28 mouse cellular contexts compared by ENCODE assay signal in genomic region chr11:93661657-93662056, GRCm38 (mm10).
"Had no signal": no experiment of that assay in that cellular context is flagged by ENCODE, and none has a peak within 500 bp of the region (broad histone marks: within the 10 kb centered on the region; RNA-seq: fewer than 3 reads in every experiment).

No protein-coding gene starts in this region.

- H3K27me3 ChIP-seq: heart, embryonic 12.5 days; hindbrain, embryonic 12.5 days; intestine, embryonic 15.5 days; kidney, embryonic 15.5 days; limb, embryonic 12.5 days; liver, embryonic 13.5 days; liver, embryonic 15.5 days had no signal

- ATAC-seq: hindbrain, embryonic 16.5 days; inflammation-experienced regulatory T-cells, adult 6 months; intestine, embryonic 15.5 days; intestine, postnatal 0 days had no signal

- H3K4me3 ChIP-seq: gastrocnemius, adult 2 months; heart, adult 2 months; heart, embryonic 12.5 days; hindbrain, embryonic 10.5 days; hindbrain, embryonic 12.5 days; intestine, embryonic 15.5 days; kidney, embryonic 15.5 days; left cerebral cortex, adult 2 months; limb, embryonic 10.5 days; limb, embryonic 12.5 days; liver, embryonic 13.5 days; liver, embryonic 15.5 days had no signal

- H3K9me3 ChIP-seq: heart, embryonic 12.5 days; hindbrain, embryonic 10.5 days; hindbrain, embryonic 12.5 days; intestine, embryonic 15.5 days; kidney, embryonic 15.5 days; limb, embryonic 10.5 days; limb, embryonic 12.5 days; liver, embryonic 13.5 days; liver, embryonic 15.5 days had no signal

- H3K4me1 ChIP-seq: heart, embryonic 12.5 days; hindbrain, embryonic 10.5 days; hindbrain, embryonic 12.5 days; intestine, embryonic 15.5 days; kidney, embryonic 15.5 days; liver, embryonic 13.5 days; liver, embryonic 15.5 days had no signal

- H3K4me2 ChIP-seq: heart, embryonic 12.5 days; hindbrain, embryonic 12.5 days; hindbrain, embryonic 14.5 days; intestine, embryonic 15.5 days; kidney, embryonic 15.5 days; limb, embryonic 12.5 days; liver, embryonic 11.5 days; liver, embryonic 13.5 days; liver, embryonic 15.5 days had no signal

- H3K36me3 ChIP-seq: heart, embryonic 12.5 days; hindbrain, embryonic 10.5 days; hindbrain, embryonic 12.5 days; intestine, embryonic 15.5 days; kidney, embryonic 15.5 days; limb, embryonic 10.5 days; limb, embryonic 12.5 days; liver, embryonic 13.5 days; liver, embryonic 15.5 days had no signal

- H3K27ac ChIP-seq: gastrocnemius, adult 2 months; heart, adult 2 months; hindbrain, embryonic 10.5 days; hindbrain, embryonic 12.5 days; hindbrain, embryonic 14.5 days; intestine, embryonic 15.5 days; kidney, embryonic 15.5 days; kidney, postnatal 0 days; left cerebral cortex, adult 2 months; limb, embryonic 10.5 days; limb, embryonic 12.5 days; liver, embryonic 13.5 days; liver, embryonic 15.5 days had no signal

- DNase-seq: gastrocnemius, adult 2 months; gastrocnemius, postnatal 10 days; gastrocnemius, postnatal 25 days; heart, adult 2 months; heart, postnatal 10 days; heart, postnatal 4 days; kidney, adult 18-20 months; kidney, adult 8-10 months; kidney, postnatal 14 days; kidney, postnatal 36 days; layer of hippocampus, adult 9-11 months; liver; liver, embryonic 13.5 days had no signal

- H3K9ac ChIP-seq: heart, embryonic 12.5 days; hindbrain, embryonic 12.5 days; hindbrain, embryonic 14.5 days; intestine, embryonic 15.5 days; kidney, embryonic 15.5 days; limb, embryonic 12.5 days; liver, embryonic 13.5 days; liver, embryonic 15.5 days had no signal
